Mouse (Mus musculus) kidney, embryonic 16.5 days (tissue): Measurements from ENCODE around the gene C130074G19Rik. TPM values are rescaled to one million over a fixed set of nuclear protein-coding genes. Genes with fewer than 3 reads are reported as not detected.
A peak's percentile ranks its signal among the peaks of the same experiment; 100 is the strongest.

ENCODE experiments used
- ATAC-seq: fragments of 200-750 bp; cut with Nextera tagmentation; 2 replicates; pipeline ENCODE4 v1.8.0; 2017; ENCODE audit warnings: moderate TSS enrichment; ENCODE audit not compliant: low FRiP score, low TSS enrichment
- H3K27ac ChIP-seq: fragments of 300-500 bp; sonication (generic); 2 replicates; pipeline ENCODE4 v1.5.1; 2014; ENCODE audit warnings: low read length
- H3K27me3 ChIP-seq: fragments of 300-500 bp; sonication (generic); 2 replicates; pipeline ENCODE4 v1.6.1; 2014; ENCODE audit warnings: low read length, control low read depth, mixed read lengths; ENCODE audit not compliant: insufficient read depth
- H3K36me3 ChIP-seq: fragments of 300-500 bp; sonication (generic); 2 replicates; pipeline ENCODE4 v1.6.1; 2014; ENCODE audit warnings: low read length, control low read depth, mixed read lengths; ENCODE audit not compliant: insufficient read depth
- H3K4me1 ChIP-seq: fragments of 300-500 bp; sonication (generic); 2 replicates; pipeline ENCODE4 v1.6.1; 2014; ENCODE audit warnings: low read length, control low read depth, mixed read lengths; ENCODE audit not compliant: insufficient read depth
- H3K4me2 ChIP-seq: fragments of 300-500 bp; sonication (generic); replicated peaks from 2 replicates; pipeline ENCODE4 v1.6.1; 2014; ENCODE audit warnings: low read depth, low read length
- H3K4me3 ChIP-seq: fragments of 300-500 bp; sonication (generic); 2 replicates; pipeline ENCODE4 v1.5.1; 2014; ENCODE audit warnings: mild to moderate bottlenecking, low read length
- H3K9ac ChIP-seq: fragments of 300-500 bp; sonication (generic); replicated peaks from 2 replicates; pipeline ENCODE4 v1.6.1; 2014; ENCODE audit warnings: low read length
- H3K9me3 ChIP-seq: fragments of 300-500 bp; sonication (generic); 2 replicates; pipeline ENCODE4 v1.6.1; 2016; ENCODE audit warnings: low read length, control low read depth
- WGBS: fragments of 180-500 bp; shearing (Covaris S2); extraction: QIAGEN DNeasy Blood & Tissue Kit; methylation state at CpG from one replicate; pipeline ENCODE4 v1.1.7; 2014; 5-methylcytosine and 5-hydroxymethylcytosine counted together
- polyA plus RNA-seq: library from polyadenylated mRNA; unstranded; fragments of >200 nt; fragmentation: Nextera tagmentation; extraction: Ambion mirVana; gene quantifications from 2 replicates; pipeline ENCODE4 v1.2.1, GENCODE M21; 2015

C130074G19Rik gene
- polyA plus RNA-seq = 3.1 and 3.9 TPM in 2 replicates

- Histone ChIP-seq H3K4me2 (peak within 1 kb of the TSS; percentile 82), H3K36me3 (no peaks in the 10 kb centered on the region), H3K9ac (peak within 1 kb of the TSS; percentile 77), H3K9me3 (no peaks in the 10 kb centered on the region), H3K4me3 (peak within 1 kb of the TSS; percentile 61), H3K27ac (0 out of 2 replicates have a peak within 1 kb of the TSS, but pooled peaks have one; percentile 27), H3K27me3 (peaks cover 31% of the 10 kb centered on the region), H3K4me1 (peaks cover 17% of the 10 kb centered on the region; the same call in 1 of the 2 replicates)
- 2% methylated on average over 75 of the region's 77 CpGs for WGBS
- ATAC-seq = peak; percentile 95
Measured at GRCm38 (mm10) chr1:184882281-184883268, at the start of gene C130074G19Rik. TSS of gene C130074G19Rik (minus strand) at chr1:184883218.

- Histone ChIP-seq H3K4me2 (no peak overlapping the region), H3K27ac (no peak overlapping the region), H3K4me3 (no peak overlapping the region), H3K9me3 (no peaks in the 10 kb centered on the region), H3K36me3 (peaks cover 4% of the 10 kb centered on the region; the same call in 1 of the 2 replicates), H3K27me3 (no peaks in the 10 kb centered on the region), H3K9ac (no peak overlapping the region), H3K4me1 (no peaks in the 10 kb centered on the region)
- no peak for ATAC-seq
- 86% methylated on average over 6 of the region's 6 CpGs for WGBS
Measured at GRCm38 (mm10) chr1:184931097-184931496, 48.1 kb upstream of the C130074G19Rik start.

GRCm38 (mm10) chr1:184928382-184928781 lies 45.4 kb upstream of the C130074G19Rik start:
- H3K4me3 ChIP-seq = no peak overlapping the region
- no peaks in the 10 kb centered on the region for H3K4me1 ChIP-seq
- H3K27me3 ChIP-seq = no peaks in the 10 kb centered on the region
- no peak for ATAC-seq
- no peaks in the 10 kb centered on the region for H3K9me3 ChIP-seq
- H3K36me3 ChIP-seq = peaks cover 4% of the 10 kb centered on the region; the same call in 1 of the 2 replicates
- H3K27ac ChIP-seq = no peak overlapping the region
- no peak overlapping the region for H3K9ac ChIP-seq
- WGBS = 57% methylated on average over 1 of the region's 1 CpGs
- no peak overlapping the region for H3K4me2 ChIP-seq

- no peak overlapping the region for H3K9ac ChIP-seq
- H3K4me1 ChIP-seq = no peaks in the 10 kb centered on the region
- H3K4me3 ChIP-seq = no peak overlapping the region
- no peaks in the 10 kb centered on the region for H3K27me3 ChIP-seq
- no peak overlapping the region for H3K27ac ChIP-seq
- H3K4me2 ChIP-seq = no peak overlapping the region
- 90% methylated on average over 1 of the region's 1 CpGs for WGBS
- no peaks in the 10 kb centered on the region for H3K9me3 ChIP-seq
- ATAC-seq = no peak
- H3K36me3 ChIP-seq = peaks cover 4% of the 10 kb centered on the region; the same call in 1 of the 2 replicates
Measured at GRCm38 (mm10) chr1:184927911-184928310, 44.9 kb upstream of the C130074G19Rik start.

GRCm38 (mm10) chr1:184922824-184923223 lies 39.8 kb upstream of the C130074G19Rik start:
- no peak overlapping the region for H3K27ac ChIP-seq
- H3K4me2 ChIP-seq = no peak overlapping the region
- H3K4me3 ChIP-seq = no peak overlapping the region
- H3K36me3 ChIP-seq = peaks cover 11% of the 10 kb centered on the region; the same call in 1 of the 2 replicates
- no peak for ATAC-seq
- no peak overlapping the region for H3K9ac ChIP-seq
- WGBS = 85% methylated on average over 13 of the region's 13 CpGs
- H3K27me3 ChIP-seq = no peaks in the 10 kb centered on the region
- H3K4me1 ChIP-seq = no peaks in the 10 kb centered on the region
- H3K9me3 ChIP-seq = no peaks in the 10 kb centered on the region

GRCm38 (mm10) chr1:184920057-184920456 lies 37.0 kb upstream of the C130074G19Rik start:
- no peak overlapping the region for H3K4me2 ChIP-seq
- no peak overlapping the region for H3K27ac ChIP-seq
- no peak for ATAC-seq
- no peak overlapping the region for H3K4me3 ChIP-seq
- H3K9ac ChIP-seq = no peak overlapping the region
- H3K36me3 ChIP-seq = peaks cover 6% of the 10 kb centered on the region; the same call in 1 of the 2 replicates
- H3K27me3 ChIP-seq = no peaks in the 10 kb centered on the region
- no peaks in the 10 kb centered on the region for H3K4me1 ChIP-seq
- H3K9me3 ChIP-seq = no peaks in the 10 kb centered on the region
- 81% methylated on average over 5 of the region's 5 CpGs for WGBS

- Histone ChIP-seq H3K36me3 (peaks cover 6% of the 10 kb centered on the region; the same call in 1 of the 2 replicates), H3K27ac (no peak overlapping the region), H3K4me3 (no peak overlapping the region), H3K9ac (no peak overlapping the region), H3K27me3 (no peaks in the 10 kb centered on the region), H3K9me3 (no peaks in the 10 kb centered on the region), H3K4me2 (no peak overlapping the region), H3K4me1 (no peaks in the 10 kb centered on the region)
- 91% methylated on average over 5 of the region's 5 CpGs for WGBS
- ATAC-seq = no peak
Measured at GRCm38 (mm10) chr1:184918227-184918888, 35.3 kb upstream of the C130074G19Rik start.

- 92% methylated on average over 18 of the region's 18 CpGs for WGBS
- no peaks in the 10 kb centered on the region for H3K27me3 ChIP-seq
- no peak overlapping the region for H3K4me2 ChIP-seq
- ATAC-seq = no peak
- no peaks in the 10 kb centered on the region for H3K4me1 ChIP-seq
- 0 out of 2 replicates have a peak, but pooled peaks cover 7% of the 10 kb centered on the region for H3K36me3 ChIP-seq
- H3K27ac ChIP-seq = no peak overlapping the region
- no peaks in the 10 kb centered on the region for H3K9me3 ChIP-seq
- H3K9ac ChIP-seq = no peak overlapping the region
- H3K4me3 ChIP-seq = no peak overlapping the region
Measured at GRCm38 (mm10) chr1:184912336-184912735, 29.3 kb upstream of the C130074G19Rik start.

- Histone ChIP-seq H3K4me3 (no peak overlapping the region), H3K9me3 (no peaks in the 10 kb centered on the region), H3K4me2 (no peak overlapping the region), H3K27me3 (no peaks in the 10 kb centered on the region), H3K9ac (no peak overlapping the region), H3K4me1 (no peaks in the 10 kb centered on the region), H3K27ac (no peak overlapping the region), H3K36me3 (0 out of 2 replicates have a peak, but pooled peaks cover 7% of the 10 kb centered on the region)
- no peak for ATAC-seq
- WGBS = 73% methylated on average over 6 of the region's 6 CpGs
Measured at GRCm38 (mm10) chr1:184911861-184912260, 28.8 kb upstream of the C130074G19Rik start.
